Mouse (Mus musculus): ENCODE measurements around the gene Hsd17b12.

Hsd17b12 gene

DNA sequence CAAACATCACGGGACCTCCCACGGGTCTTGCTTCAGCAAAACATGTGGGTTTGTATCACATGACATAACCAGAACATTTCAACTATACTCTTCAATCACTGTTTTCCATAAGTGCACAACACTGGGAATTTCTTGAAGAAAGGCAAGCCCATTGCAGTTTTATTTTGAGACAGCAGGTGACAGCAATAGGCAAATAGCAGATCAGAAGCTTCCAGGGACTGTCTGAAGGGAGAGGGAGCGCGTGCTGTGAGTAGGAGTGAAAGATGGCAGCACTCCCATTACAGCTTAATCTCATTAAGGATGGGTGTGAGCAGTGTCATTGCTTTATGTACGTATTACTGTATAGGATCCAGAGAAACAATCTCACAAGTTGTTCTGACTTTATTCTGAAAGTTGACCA, 88.3 kb downstream of the Hsd17b12 start:
- no peak for DNase-seq (ENCODE audit: low spot score)

DNA sequence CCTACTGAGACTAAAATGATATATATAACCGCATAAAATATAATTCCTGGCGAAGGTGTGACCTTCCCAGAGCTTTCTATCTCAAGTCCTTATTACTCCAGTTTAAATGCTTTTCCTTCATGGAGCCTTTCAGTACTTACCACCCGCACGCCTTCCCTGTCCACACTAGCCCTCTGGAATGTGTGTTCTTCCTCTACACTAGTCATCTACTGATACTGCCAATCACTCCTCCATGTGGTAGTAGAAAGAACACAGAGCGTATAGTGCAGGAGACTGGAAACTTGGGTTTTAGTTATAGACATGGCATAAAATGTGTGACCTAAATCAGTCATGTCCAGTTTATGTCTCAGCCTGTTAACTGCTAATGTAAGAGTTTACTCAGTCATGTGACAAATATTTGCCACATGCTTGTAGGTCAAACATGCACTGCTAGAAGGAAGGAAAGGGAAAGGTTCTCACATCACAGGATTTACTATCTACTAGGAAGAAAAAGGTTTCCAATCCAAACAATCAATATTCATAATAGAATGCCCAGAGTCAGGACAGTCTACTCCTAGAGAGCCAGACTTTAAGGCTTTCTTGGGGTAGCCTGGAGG, 91.1 kb downstream of the Hsd17b12 start:
- no peak for DNase-seq (ENCODE audit: low spot score)

DNA sequence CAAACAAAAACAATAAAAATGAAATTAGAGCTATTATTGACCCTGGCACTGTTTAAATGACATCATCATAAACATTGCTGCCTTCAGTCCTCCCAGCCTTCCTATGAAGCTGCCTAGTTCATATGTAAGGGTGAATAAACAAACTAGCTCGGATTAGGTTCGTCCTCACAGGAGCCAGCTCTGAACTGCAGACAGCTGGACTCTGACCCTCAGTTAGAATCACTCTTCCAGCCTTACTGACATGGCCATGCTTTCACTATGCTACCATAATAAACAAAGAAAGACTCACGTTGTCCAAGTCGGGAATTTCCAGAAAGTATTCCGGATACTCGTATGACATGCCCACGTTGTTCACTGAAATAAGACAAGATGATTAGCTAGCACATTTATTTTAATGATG, 91.6 kb downstream of the Hsd17b12 start:
- DNase-seq (ENCODE audit: low spot score): no peak

DNA sequence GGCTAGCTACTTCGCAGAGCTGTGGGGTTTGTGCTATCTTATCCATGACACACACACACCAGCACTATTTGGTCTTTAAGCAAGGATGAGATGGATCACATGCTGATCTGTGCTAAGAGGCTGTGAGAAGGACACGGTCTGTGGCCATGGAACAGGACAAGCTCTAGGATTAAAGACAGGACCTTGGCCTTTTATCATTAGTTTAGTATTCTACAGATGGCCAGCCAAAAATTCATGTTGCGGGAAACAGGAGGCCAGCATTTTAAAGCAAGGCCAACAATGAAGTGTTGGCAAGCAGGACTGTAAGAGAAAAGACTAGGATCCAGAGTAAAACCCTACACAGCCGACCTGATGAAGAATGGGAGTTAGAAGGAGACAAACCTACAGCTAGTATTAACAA, 95.0 kb downstream of the Hsd17b12 start:
- no peak for DNase-seq (ENCODE audit: low spot score)

DNA sequence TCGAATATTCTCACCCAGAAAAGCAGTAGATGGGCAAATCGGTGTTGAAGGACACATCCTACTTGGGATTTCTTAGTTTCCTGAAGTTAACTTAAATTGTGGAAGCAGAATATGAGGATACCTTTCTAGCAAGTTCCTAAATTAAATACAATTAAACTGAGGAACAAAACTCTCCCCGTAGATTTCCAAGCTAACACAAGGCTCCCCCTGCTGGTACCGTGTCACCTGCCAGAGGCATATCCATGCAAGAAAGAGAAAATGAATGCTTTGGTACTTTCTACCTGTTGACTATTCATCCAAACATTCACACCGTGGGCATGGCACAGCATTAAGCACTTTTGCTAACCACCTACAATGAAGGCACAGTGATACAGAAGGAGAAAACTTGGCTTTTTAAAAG, 98.3 kb downstream of the Hsd17b12 start:
- no peak for DNase-seq (ENCODE audit: low spot score)

DNA sequence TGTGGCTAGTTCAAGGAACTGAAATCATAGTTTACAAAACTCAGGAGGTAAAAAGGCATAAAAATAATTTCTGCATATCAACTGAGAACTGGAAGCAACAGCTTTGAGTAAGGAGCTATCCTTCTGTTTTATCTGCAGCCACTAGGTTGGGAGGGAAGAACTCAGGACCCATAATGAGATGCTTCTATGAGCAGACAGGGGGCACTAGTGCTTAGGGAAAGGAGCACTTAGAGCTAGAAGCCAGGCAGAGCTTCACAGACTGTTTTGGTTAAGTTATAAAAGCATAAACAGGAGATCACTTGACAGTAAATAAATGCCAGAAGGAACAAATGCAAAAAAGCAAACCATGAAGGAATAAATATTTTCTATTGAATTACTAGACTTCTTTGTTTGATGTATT, 103.0 kb downstream of the Hsd17b12 start:
- peak; percentile 81 for DNase-seq (ENCODE audit: low spot score)

DNA sequence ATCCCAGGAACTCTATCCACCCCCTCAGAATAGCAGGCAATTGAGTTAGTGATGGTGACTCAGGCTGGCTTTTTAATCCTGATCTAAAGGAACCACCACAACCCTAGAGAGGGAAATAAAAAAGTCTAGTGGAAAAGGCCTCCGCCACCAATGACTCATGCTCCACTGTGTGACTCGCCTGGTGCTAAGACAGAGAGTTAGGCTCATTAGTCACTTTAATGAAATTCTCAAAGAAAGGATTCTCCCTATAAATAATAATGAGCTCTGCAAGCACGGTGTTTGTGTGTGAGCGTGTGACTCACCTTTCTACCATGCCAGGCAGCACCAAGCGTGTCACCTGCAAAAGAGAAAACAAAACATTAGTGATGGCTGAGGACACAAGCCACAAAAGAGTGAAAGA, 105.8 kb downstream of the Hsd17b12 start:
- DNase-seq (ENCODE audit: low spot score): no peak

DNA sequence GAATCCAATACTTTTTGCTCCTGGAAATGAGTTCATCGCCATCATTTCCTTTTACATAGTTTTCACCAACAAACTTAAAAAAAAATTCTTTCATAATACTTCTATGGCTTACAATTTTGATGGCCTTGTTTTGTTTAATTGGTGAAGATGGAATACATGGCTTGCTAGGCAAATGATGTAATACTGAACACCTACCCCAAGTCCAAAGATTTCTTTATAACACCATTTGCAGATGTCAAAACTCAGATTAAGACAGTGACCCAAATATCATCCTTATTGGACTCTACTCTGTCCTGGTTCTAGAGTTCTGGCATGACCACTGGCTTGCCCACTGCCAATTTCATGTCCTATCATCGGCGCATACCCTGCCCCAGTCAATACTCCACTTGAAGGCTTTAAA, 106.9 kb downstream of the Hsd17b12 start:
- no peak for DNase-seq (ENCODE audit: low spot score)

DNA sequence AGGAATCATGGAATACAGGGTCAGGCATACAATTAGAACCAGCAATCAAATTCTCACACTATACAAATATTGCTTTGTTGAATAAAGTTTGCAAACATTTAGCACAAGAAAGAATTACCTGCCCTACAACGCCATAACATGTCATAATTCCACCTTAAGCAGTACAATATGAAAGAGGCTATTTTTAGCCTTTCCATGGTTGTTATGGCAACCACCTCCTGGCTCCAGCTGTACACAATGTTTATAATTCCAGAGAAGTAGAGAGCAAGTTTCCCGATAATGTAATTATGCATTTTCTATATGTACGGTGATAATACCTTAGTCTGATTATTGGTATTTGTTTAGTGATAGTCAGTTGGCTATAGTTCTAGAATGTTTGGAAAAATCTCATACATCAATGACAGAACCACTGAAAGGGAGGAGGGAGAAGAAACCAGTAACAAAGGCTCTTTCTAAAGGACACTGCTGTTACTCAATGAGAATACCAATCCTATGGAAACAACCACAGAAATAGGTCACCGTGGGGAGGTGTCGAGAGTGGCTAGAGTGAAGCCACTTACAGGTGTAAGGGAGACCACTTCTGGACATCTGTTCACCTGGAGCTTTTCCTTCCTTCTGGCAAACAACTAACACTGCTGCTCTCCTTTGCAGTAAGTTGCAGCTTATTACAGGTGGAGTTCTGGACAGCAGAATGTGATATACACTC, 108.1 kb downstream of the Hsd17b12 start:
- no peak for DNase-seq (ENCODE audit: low spot score)

DNA sequence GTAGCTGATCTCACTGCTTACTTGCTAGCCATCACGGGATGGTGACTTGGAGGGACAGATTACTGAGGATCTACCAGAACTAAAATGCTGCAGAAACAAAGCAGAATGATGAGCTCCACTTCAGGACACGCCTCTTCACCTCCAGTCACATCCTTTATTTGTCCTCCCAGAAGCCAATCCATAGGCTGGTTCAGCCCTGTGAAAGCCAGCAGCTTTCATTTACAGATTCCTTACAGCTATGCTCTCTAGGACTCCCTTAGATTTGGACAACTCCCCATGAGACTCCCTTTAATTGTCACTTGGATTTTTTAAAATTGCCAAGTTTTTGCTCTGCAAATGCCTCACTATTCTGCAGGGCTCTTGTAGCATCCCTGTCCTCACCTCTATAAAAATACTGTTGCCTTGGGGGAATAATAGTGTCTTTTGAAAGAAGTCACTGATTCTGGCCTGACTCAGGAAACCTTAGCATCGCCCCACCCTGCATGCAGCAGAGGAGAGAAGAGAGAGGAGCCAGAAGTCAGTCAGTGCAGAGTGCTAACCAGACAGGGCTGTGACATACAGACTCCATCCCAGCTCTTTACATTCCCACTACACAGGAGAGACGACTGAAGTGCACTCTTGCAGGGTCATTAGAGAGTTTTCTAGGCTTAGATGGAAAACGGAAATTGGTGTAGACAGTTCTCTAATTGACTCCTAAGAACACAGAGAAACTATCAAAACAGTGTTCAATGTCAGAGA, 108.9 kb downstream of the Hsd17b12 start:
- DNase-seq (ENCODE audit: low spot score): no peak

DNA sequence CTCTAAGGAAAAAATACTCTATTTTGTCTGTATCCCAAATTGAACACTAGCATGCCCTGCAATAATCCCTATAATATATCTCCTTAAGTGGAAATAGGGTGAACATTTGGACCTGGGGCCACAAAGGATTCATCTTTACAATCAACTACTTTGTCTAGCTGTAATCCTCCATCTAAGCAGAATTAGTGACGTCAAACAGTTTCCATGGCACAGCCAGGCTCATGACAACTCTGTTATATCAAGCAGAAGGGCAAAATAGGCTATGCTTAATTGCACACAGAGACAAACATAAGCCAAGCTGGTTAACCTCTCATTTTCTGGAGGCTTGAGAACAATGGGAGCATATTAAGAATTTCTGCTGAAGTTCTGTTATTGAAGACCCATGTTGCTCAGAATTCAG, 109.5 kb downstream of the Hsd17b12 start:
- no peak for DNase-seq (ENCODE audit: low spot score)

DNA sequence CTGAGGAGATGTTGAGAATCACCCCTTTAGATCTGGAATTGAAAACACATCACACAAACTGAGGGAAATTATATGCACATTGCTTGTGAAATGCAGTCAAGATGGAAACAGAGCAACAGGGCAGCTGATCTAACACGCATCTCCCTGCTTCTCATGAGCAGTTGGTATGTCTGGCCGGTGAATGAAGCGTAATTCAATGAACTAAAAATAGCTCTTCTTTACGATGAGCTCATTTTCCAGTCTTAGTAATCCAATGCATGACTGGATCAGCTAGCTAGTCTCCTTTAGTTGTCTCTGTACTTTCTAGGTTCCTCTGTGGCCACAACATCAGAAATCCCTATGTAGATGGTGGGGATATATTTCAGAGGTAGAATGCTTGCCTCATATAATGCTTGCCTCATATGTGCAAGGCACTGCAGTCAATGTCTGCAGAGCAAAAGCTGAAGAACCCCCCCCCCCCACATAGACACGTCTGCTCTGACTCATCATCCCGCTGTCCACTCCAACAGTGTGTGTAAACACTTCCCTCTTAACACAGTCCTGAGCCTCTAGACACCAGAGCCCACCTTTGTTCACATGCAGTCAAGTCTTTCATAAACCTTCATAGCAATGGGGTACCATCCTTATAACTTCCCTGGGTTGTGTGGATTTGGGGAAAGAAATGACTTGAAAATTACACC, 112.2 kb downstream of the Hsd17b12 start:
- no peak for DNase-seq (ENCODE audit: low spot score)

DNA sequence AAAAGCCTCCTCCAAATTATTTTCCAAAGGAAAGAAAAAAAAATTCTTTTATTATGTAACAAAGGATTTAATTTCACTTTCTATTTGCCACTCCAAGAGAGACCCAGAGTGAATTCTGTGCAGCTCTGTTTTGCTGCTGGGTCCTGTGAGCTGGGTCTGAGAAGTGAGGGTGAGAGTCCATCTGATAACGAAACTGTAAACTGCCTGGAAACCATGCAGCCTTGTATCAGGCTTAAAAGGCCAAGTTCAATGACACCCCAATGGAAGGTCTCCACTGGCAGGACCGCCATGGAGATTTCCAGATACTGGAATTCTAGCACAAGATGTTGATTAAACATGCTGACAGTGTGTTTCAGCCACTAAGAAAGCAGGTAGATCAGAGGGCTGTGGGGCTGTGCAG, 113.6 kb downstream of the Hsd17b12 start:
- DNase-seq (ENCODE audit: low spot score): no peak

DNA sequence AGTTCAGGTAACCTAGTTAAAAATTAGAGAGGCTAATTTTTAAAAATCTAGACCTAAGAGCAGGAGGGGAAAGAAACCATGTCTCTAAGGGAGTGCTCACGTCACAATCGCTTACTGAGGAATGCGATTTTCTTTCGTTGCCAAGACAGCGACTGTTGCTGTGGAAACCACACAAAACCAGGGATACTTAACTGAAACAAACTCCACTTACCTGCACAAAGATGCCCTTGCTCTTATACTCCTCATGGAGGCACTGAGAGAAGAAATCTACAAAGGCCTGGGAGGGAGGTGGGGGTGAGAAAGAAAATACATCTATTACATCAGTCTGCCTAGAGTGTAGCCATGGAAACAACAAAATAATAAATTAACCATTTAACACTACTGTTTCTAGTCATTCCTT, 114.1 kb downstream of the Hsd17b12 start:
- DNase-seq (ENCODE audit: low spot score): no peak

DNA sequence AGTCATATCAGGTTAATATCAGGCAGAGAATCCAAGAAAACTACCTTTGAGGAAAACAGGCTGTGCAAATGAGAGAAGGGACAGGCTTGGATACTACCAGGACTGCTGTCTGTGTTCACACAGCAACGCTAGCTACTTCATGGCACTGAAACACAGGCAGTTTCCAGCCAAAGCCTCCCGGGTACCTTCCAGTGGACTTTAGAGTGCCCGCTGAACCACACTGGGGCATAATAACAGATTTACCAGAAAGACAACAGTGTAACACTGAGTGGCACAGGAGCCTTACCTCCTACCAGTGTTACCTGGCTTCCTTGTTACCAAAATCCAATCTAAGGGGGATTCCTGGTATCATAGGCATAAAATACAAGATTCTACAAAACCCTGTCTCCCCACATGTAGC, 115.3 kb downstream of the Hsd17b12 start:
- no peak for DNase-seq (ENCODE audit: low spot score)

DNA sequence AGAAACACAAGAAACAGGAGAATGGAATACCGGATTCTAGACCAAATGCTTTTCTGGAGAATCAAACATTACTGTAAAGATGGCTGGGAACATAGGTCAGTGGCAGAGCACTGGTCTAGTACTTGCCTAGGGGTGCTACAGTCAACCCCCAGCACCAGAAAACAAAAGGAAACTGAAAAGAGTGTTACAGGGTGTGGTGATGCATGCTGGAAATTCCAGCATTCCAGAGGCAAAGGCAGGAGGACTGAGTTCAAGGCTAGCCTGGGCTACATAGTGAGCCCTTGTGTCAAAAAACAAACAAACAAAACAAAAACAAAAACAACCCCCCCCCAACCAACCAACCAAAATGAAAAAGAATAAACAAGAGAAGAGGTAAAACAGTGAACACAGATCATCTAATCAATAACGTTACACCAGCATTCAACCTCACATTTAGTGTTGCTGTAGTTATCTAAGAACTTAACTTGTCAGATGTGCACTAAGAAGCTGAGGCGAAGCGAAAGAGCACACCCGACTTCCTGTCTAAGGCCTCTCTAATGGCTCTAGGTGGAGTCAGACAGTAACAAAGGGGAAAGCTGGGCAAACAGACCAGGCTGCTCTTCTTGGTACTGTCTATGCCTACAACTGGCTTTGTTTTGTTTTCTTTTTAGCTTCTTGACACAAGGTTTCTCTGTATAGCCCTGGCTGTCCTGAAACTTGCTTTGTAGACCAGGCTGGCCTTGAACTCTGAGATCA, 117.2 kb downstream of the Hsd17b12 start:
- no peak for DNase-seq (ENCODE audit: low spot score)

DNA sequence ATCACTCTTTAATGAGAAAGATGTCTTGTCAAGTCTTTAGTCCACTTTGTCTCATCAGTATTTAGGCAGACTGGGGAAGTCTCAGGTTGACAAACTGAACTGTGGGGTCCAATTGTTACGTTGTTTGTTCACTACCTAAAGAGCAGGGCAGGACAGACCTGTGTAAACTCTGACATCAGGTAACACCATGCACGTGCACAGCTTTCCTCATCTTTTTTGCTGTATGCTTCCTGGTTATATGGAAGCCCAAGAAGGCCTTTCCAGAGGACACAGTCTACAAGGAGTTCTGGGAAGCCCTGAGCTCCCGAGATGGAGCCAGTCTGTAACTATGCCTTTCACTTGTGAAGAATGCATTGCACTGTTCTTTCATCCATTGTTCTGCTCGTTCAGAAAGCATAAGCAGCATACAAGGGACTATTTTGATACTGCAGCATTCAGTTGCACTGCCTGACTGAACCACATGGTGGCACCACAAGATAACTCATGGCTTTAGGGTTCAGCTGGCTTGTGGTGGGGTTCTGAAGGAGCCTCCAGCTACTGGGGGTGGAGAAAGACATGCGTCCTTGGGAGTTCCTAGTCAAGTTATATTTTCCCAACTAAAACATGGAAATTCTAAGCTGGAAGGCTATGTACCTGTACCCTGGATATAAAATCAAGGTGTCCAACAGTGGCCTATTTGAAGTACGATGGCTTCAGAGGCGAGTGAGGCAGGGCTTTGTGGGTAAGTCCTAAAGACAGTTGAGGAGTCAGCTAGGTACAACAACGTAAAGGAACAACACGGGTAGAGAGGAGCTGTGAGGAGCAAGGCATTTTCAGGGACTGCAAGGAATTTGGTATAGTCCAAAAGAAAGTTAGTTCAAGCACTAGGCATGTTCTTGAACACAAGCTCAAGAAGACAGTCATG, 122.1 kb downstream of the Hsd17b12 start:
- DNase-seq (ENCODE audit: low spot score): peak; percentile 72

DNA sequence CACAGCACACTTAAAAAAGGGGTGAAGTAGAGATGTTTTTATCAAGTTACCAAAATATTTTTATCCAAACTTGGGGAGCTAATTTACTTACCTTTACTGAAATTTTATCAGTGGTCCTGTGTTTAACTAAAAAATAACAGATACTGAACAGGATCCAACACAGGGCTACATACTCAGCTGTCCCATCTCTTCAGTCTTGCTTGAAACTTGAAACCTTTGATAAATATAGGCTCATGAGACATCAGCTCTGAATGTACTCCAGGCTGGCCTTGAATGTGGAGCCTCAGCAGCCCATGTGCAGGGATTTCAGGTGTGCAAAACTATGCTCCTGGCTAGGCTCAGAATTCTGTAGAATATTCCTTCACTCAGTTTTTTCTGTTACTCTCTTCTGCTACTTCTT, 127.2 kb downstream of the Hsd17b12 start:
- DNase-seq (ENCODE audit: low spot score): no peak

DNA sequence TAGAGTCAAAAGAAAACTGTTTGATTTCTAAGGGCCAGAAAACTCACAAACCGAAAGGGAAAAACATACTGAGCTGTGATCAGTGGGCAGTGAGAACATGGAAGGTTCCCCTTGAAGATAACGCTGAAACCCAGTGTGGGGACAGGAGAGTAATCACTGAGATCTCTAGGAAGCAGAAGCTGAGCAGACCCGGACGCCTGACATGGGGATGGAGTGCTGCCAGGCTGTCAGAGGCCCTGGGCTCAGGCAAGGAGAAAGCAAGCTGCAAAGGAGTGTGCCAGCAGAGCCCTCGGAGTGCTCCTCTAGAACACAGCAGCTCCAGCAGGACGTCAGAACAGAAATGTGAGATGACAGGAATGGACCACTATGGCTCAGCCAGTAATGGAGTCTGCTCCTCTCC, 133.1 kb downstream of the Hsd17b12 start:
- DNase-seq (ENCODE audit: low spot score): no peak

DNA sequence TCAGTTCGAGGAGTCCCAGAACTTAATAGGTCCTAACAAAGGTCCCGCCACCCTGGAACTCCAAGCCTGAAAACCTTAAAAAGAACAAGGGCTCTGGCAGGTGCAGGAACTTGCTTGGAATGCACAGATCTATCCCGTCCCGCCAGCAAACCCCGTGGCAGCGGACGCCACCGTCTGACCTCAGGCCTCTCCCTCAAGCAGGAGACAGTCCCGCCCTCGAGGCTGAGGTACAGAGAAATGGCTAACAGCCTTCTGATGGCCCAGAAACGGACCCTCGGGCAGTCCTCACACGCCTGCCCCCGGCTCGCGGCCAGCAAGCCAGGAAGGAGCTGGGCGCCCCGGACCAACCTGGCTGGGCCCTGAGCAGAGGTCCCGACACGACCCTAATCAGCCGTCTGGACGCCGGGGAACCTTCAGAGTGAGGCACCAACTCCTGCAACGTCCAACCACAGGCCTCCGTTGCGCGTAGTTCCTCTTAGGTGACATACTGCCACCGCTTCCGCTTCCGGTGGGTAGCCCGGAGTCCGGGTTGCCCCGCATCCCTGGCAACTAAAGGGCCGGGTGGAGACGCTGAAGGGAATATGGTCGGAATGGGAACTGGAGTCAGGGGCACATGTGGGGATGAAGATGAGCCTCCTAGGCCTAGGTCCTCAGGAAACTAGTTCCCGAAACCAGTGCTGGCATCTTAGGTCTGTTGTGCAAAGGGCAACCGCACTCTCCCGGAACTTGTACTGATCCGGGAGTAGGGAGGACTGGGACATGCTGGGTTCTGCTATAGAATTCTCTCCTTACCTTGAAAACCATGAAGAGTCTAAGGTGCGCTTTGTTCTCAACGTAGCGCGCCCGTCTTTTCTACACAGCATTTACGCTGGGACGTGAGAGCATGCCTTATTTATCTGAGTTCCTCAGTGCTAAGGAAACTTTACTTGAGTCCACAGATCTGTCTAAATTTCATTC, 147.2 kb downstream of the Hsd17b12 start, which contains the start of gene Alkbh3:
Gene Alkbh3 (minus strand): TSS at position 473 of the 957 bp plus-strand sequence.
- peak; percentile 96 for DNase-seq (ENCODE audit: low spot score)

All from adipocyte (in vitro differentiated cells).